Mouse (Mus musculus): ENCODE data around the gene Polr1b.
A peak's percentile ranks its signal among the peaks of the same experiment; 100 is the strongest.

The Polr1b gene

DNA sequence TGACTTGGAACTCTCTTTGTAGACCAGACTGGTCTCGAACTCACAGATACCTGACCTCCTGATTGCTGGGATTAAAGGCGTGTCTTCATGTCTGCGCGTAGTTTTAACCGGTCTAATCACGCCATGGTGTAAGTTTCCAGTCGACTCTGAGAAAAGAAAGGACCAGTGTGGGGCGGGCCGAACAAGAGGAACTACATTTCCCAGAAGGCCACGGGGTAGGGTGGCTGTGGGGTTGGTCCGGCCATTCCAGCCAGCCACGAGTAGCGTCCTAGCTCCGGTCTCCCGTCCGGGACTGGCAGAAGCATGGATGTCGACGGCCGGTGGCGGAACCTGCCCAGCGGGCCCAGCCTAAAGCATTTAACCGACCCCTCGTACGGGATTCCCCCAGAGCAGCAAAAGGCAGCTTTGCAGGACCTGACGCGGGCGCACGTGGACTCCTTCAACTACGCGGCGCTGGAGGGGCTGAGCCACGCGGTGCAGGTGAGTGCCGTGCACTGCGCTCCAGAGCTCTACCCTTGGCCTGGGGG is at the start of gene Polr1b:
Polr1b (plus strand) TSS at position 212 of the 527 bp plus-strand sequence.
- DNase-seq, result peak; percentile 73 to 78

DNA sequence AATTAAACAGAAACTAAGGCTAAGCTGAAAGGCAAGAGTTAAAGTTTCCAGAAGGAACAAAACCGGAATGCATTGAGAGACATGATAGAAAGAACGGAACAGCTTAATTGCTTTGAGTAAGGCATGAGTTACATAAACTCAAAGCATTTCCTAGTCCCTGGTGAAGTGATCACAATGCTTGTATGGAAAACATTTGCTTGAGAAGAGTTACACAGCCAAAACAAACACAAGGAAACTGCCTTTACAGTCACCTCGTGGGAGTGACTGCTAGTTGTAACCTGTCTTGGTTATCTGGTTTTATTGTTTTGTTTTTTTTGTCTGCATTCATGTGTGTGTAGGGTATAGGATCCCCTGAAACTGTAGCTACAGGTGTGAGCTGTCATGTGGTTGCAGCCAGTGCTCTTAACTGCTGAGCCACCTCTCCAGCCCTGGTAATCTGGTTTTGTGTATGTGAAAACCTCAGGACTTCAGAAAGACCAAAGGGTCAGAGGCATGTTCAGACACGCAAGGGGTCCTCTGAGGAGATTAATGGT is 48.3 kb upstream of the Polr1b start:
- DNase-seq, result no peak

DNA sequence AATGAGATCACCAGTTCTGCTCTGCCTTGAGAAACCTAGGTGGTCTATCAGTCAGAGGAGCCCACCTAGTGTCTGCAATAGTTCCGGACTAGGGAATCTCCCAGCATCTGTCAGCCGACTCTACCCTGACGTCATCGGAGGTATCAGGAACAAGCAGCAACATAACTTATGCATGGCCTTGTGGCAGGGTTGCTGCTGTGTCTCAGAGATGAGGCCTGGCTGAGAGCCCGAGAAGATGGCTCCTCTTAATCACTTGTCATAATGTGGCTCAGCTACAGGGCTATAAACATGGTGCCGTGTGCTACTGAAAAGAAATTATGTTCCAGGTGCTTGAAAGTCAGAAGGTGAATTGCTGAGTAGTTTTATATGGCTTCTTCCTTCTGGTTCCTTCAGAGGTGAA is 45.1 kb upstream of the Polr1b start:
- no peak for DNase-seq

DNA sequence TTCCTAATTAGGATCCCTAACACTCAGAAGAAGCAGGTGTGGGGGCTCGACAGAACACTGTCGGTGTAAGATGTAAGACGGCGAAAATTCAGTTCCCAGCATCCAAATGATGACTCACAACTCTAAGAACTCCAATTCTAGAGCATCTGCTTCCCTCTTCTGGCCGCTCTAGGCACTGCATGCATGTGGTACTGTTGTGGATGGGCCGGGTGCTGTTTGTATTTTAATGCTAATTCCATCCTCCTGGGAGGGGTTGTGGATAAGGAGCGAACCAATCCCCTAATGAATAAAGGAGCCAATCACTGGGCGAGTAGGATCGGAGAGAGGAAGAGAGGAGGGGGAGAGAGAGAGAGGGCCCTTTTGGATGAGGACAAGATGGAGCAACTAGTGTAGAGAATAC is 44.2 kb upstream of the Polr1b start:
- no peak for DNase-seq

DNA sequence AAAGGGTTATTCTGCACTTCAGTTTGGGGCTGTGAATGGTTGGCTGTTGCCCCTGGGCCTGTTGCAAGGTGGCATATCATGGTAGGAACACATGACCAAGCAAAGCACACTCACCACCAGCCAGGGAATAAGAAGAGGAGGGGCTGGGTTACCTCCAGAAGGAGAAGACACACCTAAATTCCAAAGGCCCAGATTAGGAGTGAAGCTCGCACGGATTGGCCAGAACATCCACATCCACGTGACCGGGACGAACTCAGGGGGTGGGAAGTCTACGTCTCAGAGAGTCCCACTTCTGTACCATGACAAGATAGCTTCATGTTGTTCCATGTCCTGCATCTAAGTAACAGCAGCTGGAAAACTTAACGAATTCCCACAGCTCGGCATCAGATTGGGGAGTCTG is 43.5 kb upstream of the Polr1b start:
- no peak for DNase-seq

GRCm38 (mm10) chr2:129057920-129058361 is 42.9 kb upstream of the Polr1b start:
- no peak for DNase-seq

GRCm38 (mm10) chr2:129061456-129062059 is 39.2 kb upstream of the Polr1b start:
- no peak for DNase-seq

- DNase-seq, result peak; percentile 61 to 69
These were observed 35.1 kb upstream of the Polr1b start, which contains the start of gene Ttl for GRCm38 (mm10) chr2:129065437-129066282. Gene Ttl (plus strand): TSS chr2:129065942.

DNA sequence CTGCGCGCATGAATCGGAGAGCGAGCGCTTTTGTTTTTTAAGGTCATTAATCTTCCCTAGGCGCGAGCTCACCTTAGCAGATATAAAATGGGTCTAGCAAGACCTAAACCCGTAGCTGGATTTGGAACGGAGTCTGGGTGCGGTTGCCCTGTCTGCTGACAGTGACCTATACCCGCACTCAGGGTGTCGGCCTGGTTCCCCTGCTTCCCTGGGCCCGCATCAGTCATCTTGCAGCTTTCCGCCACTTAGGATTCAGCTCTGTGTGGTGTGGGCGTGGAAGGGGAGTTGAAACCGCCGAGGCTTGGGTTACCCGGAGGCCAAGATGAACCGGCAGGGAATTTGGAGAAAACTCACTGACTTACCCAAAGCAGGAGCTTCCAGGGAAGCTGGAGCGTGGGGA is 34.5 kb upstream of the Polr1b start:
- DNase-seq, result peak; percentile 36 to 40

DNA sequence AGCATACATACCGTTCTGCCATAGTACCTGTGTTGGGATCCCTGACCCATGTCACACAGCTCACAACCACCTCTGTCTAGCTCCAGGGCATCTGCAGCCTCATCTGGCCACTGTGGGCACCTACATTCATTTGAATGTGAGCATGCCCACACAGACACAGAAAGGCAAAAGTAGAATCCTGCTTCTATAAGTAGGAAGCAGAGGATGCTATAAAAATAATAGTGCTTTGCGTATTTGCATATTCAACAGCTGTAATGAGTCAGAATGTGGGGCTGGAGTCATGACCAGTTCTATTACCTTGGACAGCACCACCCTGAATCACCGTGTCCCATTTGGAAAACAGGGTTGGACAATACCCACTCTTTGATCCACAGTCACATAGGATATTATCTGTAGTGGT is 30.5 kb upstream of the Polr1b start:
- no peak for DNase-seq

- no peak for DNase-seq
These were observed 22.5 kb upstream of the Polr1b start for GRCm38 (mm10) chr2:129078313-129078712.

DNA sequence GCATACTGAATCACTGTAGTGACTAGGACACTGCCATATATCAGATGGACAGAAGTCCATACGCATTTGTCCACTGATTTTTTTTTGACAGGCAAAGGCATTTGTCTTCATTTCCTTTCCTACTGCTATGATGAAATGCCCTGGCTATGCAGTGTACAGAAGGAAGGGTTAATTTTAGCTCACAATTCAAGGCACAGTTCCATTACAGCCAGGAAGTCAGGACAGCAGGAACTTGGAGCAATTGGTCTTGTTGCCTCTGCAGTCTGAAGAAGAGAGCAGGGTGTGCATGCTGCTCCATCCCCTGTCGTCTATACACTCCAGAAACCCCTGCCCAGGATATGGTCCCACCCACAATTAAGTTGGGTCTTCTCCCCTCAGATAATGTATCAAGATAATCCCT is 21.6 kb upstream of the Polr1b start:
- no peak for DNase-seq

DNA sequence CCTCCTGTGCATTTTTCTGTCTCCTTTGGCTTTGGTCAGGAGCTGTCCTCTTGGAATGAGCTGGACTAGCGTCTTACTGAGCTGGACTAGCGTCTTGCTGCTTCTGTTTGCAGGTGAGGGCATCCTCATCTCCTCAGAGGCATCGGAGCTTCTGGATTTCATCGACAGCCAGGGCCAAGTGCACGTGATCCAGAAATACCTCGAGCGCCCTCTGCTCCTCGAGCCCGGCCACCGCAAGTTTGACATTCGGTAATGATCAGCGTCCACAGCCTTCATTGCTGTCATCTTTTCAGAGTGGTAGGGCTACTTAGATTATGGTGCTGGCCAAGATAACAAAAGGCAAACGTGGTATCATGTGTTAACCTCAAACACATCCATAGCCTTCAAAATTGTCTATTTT is 19.7 kb upstream of the Polr1b start:
- no peak for DNase-seq

GRCm38 (mm10) chr2:129083514-129083913 is 17.3 kb upstream of the Polr1b start:
- no peak for DNase-seq

- no peak for DNase-seq
These were observed 15.8 kb upstream of the Polr1b start for GRCm38 (mm10) chr2:129084959-129085358.

DNA sequence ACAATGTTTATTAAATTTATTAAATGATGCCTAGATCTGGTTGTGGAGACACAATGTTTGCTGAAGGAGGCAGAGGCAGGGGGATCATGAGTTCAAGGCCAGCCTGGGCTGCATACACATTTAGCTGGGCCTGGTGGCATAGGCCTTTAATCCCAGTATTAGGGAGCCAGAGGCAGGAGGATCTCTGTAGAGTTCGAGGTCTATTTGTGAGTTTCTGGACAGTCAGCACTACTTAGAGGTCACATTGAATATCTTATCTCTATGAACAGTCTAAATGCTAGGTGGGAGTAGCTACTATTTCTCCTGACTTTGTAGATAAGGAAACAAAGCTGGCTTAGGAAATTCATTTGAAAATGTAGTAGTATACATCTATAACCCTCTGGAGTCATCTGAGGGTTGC is 13.3 kb upstream of the Polr1b start:
- DNase-seq, result no peak

DNA sequence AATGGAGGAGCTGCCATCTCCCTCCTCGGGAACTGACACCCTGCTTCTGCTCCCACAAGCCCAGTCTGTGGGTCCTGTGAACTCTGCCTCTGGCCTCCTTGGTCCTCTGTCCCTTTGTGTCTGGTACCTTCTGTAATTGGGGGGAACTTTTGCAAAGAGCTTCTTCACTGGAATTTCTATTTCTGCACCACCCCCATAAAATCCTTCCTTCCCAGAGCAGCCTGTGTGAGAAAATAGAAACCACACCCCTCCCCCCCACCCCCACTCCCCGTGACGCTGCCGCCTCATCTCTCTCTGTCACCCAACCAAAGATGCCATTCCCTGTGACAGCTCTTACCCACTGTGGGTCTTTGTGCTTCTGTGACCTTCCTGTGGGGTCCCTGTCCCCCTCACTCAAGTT is 10.4 kb upstream of the Polr1b start:
- no peak for DNase-seq

DNA sequence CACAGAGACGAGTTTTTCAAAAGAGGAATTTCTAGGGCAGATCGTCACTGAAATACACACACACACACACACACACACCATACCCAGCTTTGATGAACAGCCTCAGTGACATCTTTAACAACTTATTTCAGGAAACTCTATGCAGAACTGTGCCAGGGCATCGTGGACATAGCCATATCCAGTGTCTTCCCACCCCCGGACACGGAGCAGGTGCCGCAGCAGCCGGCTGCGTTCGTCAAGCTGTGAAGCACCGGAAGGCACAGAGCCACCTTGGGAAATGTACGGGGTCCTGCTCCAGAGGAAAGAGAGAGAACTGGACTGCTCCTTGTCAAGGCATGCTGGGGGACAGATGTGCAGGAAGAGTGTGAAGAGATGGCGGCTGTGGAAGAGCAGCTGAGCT is 8.0 kb upstream of the Polr1b start:
- DNase-seq, result no peak

DNA sequence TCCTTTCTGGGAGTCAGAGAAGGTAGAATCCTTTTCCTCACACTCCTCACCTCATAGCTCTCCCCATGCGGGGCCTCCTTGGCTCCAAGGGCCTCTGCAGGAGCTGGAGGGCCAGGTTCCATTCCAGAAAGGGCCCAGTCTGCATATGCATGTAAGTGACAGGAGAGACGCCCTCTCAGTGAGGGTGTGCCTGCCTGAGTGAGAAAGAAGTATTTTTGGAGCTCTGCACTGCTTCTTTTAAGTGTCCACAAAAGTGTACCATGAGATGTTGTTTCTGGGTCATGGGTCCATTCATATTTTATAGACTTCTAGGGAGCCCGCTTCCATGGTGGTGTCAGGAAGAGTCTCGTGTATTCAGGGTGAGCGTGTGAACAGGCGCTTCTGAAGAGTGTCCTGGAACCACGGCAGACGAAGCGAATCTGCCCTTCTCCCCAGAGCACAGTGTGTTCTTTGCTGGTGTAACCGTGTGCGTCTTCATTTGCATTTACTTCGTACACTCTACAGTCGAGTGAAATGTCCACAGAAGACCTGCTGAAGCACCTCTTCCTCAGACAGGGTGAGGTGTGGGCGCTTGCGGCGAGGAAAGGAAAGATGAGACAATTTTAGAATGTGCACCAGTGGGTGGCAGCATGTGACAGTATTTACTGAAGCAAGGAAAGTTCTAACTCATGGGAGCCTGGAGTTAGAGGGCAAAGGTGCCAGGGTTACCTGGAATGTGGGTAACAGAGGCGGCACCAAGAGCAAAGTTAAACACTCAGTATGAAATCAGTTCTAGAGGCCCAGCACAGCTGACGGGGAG is 6.7 kb upstream of the Polr1b start:
- no peak for DNase-seq

GRCm38 (mm10) chr2:129112924-129113323 is 12.1 kb downstream of the Polr1b start:
- no peak for DNase-seq

DNA sequence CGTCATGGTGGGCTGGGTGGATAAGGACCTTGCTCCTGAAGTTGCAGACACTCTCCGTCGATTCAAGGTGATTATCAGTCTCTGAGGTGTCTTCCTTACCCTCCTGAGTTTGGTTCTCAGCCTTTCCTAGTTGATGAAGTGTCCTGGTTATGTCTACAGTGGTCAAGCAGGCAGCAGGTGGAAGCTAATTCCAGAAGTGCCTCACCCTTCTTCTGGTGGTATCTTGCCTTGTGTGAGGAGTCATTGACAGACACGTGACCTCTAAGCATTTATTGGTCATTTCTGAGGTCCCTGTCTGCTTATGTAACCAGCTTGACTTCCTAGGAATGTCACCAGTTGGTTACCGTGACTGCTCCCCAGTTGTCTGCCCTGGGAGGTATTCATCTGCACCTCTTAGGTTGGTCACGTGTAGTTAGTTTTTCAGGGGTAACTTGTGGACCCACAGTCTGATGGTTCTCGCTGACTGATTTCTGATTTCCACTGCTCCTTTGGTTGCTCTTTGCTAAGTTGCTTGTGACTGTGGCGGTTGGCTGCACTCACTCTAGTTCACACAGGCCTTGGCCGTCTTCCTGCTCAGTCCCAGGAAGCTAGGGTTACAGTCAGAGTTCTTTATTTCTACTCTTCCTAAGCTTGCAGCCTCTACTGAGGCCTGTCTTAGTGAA is 15.0 kb downstream of the Polr1b start:
- DNase-seq, result no peak

DNA sequence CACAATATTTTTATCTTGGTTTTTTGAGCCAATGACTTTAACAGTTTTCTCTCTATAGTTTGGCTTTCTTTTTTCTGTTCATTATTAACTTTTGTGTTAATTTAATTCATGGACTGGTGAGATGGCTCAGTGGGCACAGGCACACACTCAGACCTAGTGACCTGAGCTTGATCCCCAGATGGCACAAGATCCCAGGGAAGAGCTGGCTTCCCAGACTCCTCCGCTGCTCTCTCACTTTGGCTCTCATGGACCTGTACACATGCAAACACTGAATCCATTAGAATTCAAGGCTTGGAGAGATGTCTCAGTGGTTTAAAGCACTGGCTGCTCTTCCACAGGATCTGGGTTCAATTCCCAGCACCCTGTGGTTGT is 15.6 kb downstream of the Polr1b start:
- no peak for DNase-seq

DNA sequence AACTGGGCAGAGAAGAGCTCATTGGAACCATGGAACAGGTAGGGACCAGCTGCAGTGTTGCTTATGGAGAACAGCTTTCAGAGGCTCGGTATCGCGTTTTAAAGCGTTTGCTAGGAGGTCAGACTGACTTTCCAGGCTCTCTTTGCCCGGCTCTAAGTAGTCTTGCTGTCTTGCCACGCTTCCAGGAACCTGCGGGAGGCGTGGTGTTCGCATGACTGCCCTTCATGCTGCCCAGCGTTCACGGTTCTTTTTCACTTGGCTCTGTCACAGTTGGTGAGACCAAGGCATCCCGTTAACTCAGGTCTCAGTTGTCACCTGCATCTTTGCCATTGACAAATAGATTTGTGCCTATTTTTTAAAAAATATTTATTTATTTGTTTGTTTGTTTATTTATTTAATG is 17.3 kb downstream of the Polr1b start:
- no peak for DNase-seq
